ENCODE assay signal across 8 mouse cellular contexts in genomic region chr11:108891871-108892380, GRCm38 (mm10). TPM values are rescaled to one million over a fixed set of nuclear protein-coding genes. Genes with fewer than 3 reads are reported as not detected.
DNase-seq lines count a peak whose midpoint lies in the region; ATAC-seq and TF ChIP-seq lines count a peak whose summit lies in the region.

No protein-coding gene starts in this region.

- no peak for TF ChIP-seq CTCF in heart, postnatal 0 days (IDR thresholded peaks at IDR 0.05; ENCODE audit: low read depth)
- TF ChIP-seq CTCF in hindbrain, postnatal 0 days (IDR thresholded peaks at IDR 0.05; ENCODE audit: low read depth), result no peak

- ATAC-seq in heart, postnatal 0 days (ENCODE audit: insufficient read depth, low read depth), result no peak
- no peak for ATAC-seq in embryonic facial prominence, embryonic 14.5 days (ENCODE audit: low read depth)
- ATAC-seq in hindbrain, postnatal 0 days, result no peak
- no peak for ATAC-seq in midbrain, embryonic 15.5 days (replicated peaks)

- no peaks in the 10 kb centered on the region for H3K9me3 ChIP-seq in heart, postnatal 0 days (replicated peaks; ENCODE audit: control insufficient read depth, low read length)
- H3K9me3 ChIP-seq in embryonic facial prominence, embryonic 14.5 days (ENCODE audit: control insufficient read depth, low read length), result no peaks in the 10 kb centered on the region
- no peaks in the 10 kb centered on the region for H3K9me3 ChIP-seq in hindbrain, postnatal 0 days (ENCODE audit: low read length)
- no peaks in the 10 kb centered on the region for H3K9me3 ChIP-seq in midbrain, embryonic 15.5 days

- 4% methylated on average over 21 of the region's 21 CpGs for WGBS in heart, postnatal 0 days
- WGBS in embryonic facial prominence, embryonic 14.5 days, result 3% methylated on average over 21 of the region's 21 CpGs
- WGBS in hindbrain, postnatal 0 days, result 8% methylated on average over 21 of the region's 21 CpGs
- 4% methylated on average over 21 of the region's 21 CpGs for WGBS in midbrain, embryonic 15.5 days

- H3K27me3 ChIP-seq in heart, postnatal 0 days (ENCODE audit: control insufficient read depth, insufficient read depth, low read length), result peaks cover 3% of the 10 kb centered on the region; the same call in 1 of the 2 replicates
- no peaks in the 10 kb centered on the region for H3K27me3 ChIP-seq in embryonic facial prominence, embryonic 14.5 days (replicated peaks; ENCODE audit: control insufficient read depth, insufficient read depth, low read length)
- no peaks in the 10 kb centered on the region for H3K27me3 ChIP-seq in hindbrain, postnatal 0 days (ENCODE audit: insufficient read depth, low read length)
- no peaks in the 10 kb centered on the region for H3K27me3 ChIP-seq in midbrain, embryonic 15.5 days (replicated peaks)

- peak overlapping the region; percentile 30 for H3K9ac ChIP-seq in heart, postnatal 0 days (replicated peaks; ENCODE audit: low read depth, low read length)
- H3K9ac ChIP-seq in embryonic facial prominence, embryonic 14.5 days (ENCODE audit: low read depth, low read length), result peak overlapping the region; percentile 59
- peak overlapping the region; percentile 37; the same call in 1 of the 2 replicates for H3K9ac ChIP-seq in hindbrain, postnatal 0 days (replicated peaks; ENCODE audit: low read length)
- no peak overlapping the region; the same call in 1 of the 2 replicates for H3K9ac ChIP-seq in midbrain, embryonic 15.5 days

- peaks cover 9% of the 10 kb centered on the region; the same call in 1 of the 2 replicates for H3K4me1 ChIP-seq in heart, postnatal 0 days (ENCODE audit: control insufficient read depth, insufficient read depth)
- H3K4me1 ChIP-seq in embryonic facial prominence, embryonic 14.5 days (ENCODE audit: control insufficient read depth, insufficient read depth, low read length), result peaks cover 27% of the 10 kb centered on the region
- peaks cover 19% of the 10 kb centered on the region for H3K4me1 ChIP-seq in hindbrain, postnatal 0 days (ENCODE audit: insufficient read depth, low read length)
- H3K4me1 ChIP-seq in midbrain, embryonic 15.5 days, result peaks cover 45% of the 10 kb centered on the region

- peak overlapping the region; percentile 58 for H3K4me2 ChIP-seq in heart, postnatal 0 days (ENCODE audit: low read depth, low read length)
- peak overlapping the region; percentile 66 for H3K4me2 ChIP-seq in embryonic facial prominence, embryonic 14.5 days (ENCODE audit: low read depth, low read length)
- H3K4me2 ChIP-seq in hindbrain, postnatal 0 days (ENCODE audit: low read depth, low read length), result peak overlapping the region; percentile 52
- H3K4me2 ChIP-seq in midbrain, embryonic 15.5 days, result peak overlapping the region; percentile 55

- no peak overlapping the region for H3K27ac ChIP-seq in heart, postnatal 0 days (ENCODE audit: low read depth)
- H3K27ac ChIP-seq in embryonic facial prominence, embryonic 14.5 days (replicated peaks; ENCODE audit: low read depth, low read length), result peak overlapping the region; percentile 92
- H3K27ac ChIP-seq in hindbrain, postnatal 0 days, result peak overlapping the region; percentile 64; the same call in 1 of the 2 replicates
- peak overlapping the region; percentile 69; the same call in 1 of the 2 replicates for H3K27ac ChIP-seq in midbrain, embryonic 15.5 days

- no peak for DNase-seq in heart, postnatal 0 days (ENCODE audit: low spot score)
- no peak for DNase-seq in heart, postnatal 10 days
- DNase-seq in embryonic facial prominence, embryonic 14.5 days (ENCODE audit: low spot score), result no peak
- DNase-seq in hindbrain, postnatal 0 days (ENCODE audit: low spot score), result no peak
- no peak for DNase-seq in thymus, postnatal 4 days
- no peak for DNase-seq in MN1 (ENCODE audit: low spot score)
- DNase-seq in layer of hippocampus, postnatal 14 days (ENCODE audit: low spot score in 2 of 2), result no peak

- no peaks in the 10 kb centered on the region for H3K36me3 ChIP-seq in heart, postnatal 0 days (replicated peaks; ENCODE audit: control insufficient read depth, insufficient read depth, low read length)
- no peaks in the 10 kb centered on the region for H3K36me3 ChIP-seq in embryonic facial prominence, embryonic 14.5 days (ENCODE audit: control insufficient read depth, insufficient read depth, low read length)
- no peaks in the 10 kb centered on the region for H3K36me3 ChIP-seq in hindbrain, postnatal 0 days (ENCODE audit: insufficient read depth, low read length)
- no peaks in the 10 kb centered on the region for H3K36me3 ChIP-seq in midbrain, embryonic 15.5 days (replicated peaks)

- TF ChIP-seq EP300 in heart, postnatal 0 days (IDR thresholded peaks at IDR 0.05; ENCODE audit: low read depth), result no peak

- intact Hi-C loops in heart, postnatal 10 days (cut with DNase I), result no loop called here

- peak overlapping the region; percentile 42 for H3K4me3 ChIP-seq in heart, postnatal 0 days (ENCODE audit: low read depth, low read length)
- peak overlapping the region; percentile 36 for H3K4me3 ChIP-seq in embryonic facial prominence, embryonic 14.5 days (ENCODE audit: low read depth, low read length)
- peak overlapping the region; percentile 21; the same call in 1 of the 2 replicates for H3K4me3 ChIP-seq in hindbrain, postnatal 0 days (ENCODE audit: low read length)
- H3K4me3 ChIP-seq in midbrain, embryonic 15.5 days, result peak overlapping the region; percentile 28

RNA-seq across cellular contexts. Expression of gene Axin2, which starts 28.2 kb away (rescaled TPM):
- total RNA-seq in heart, postnatal 0 days (2014; rRNA removed; ENCODE audit: low replicate concordance), result 2.8 and 8.5 TPM in 2 replicates
- 0.78 and 0.90 TPM in 2 replicates for polyA plus RNA-seq in heart, postnatal 0 days (2015; fragmentation: Nextera tagmentation; extraction: Ambion mirVana)
- total RNA-seq in heart, postnatal 10 days (2021), result 1 to 10 TPM; 5.4 to 6.0 TPM
- 11.4 and 11.8 TPM in 2 replicates for polyA plus RNA-seq in embryonic facial prominence, embryonic 14.5 days (2014; fragmentation: Nextera tagmentation; extraction: Ambion mirVana)
- total RNA-seq in hindbrain, postnatal 0 days (2014; rRNA removed), result 31.8 and 38.0 TPM in 2 replicates
- 5.9 and 6.0 TPM in 2 replicates for polyA plus RNA-seq in hindbrain, postnatal 0 days (2015; fragmentation: Nextera tagmentation; extraction: Ambion mirVana)
- 13.2 and 13.5 TPM in 2 replicates for polyA plus RNA-seq in midbrain, embryonic 15.5 days (2015; fragmentation: Nextera tagmentation; extraction: Ambion mirVana)
- 10 to 100 TPM; 28.1 to 28.6 TPM for total RNA-seq in layer of hippocampus, postnatal 14 days (2021)
